Mouse (Mus musculus) frontal cortex, postnatal 10 days (tissue): ENCODE measurements at regions not wholly inside any gene's neighbourhood (a gene's known extent, or its start where the extent isn't known, plus 50 kb on each side); places are given as distances from the start of the nearest gene placed in this dataset.

Experiments
- DNase-seq, 2 experiments: peaks; one replicate each; pipeline ENCODE4 v3.0.0; 2022; ENCODE audit warnings: low spot score in 2 of 2, mixed read lengths in 1 of 2

- no peak for DNase-seq
Observed at GRCm38 (mm10) chr14:37296531-37296930, 161.5 kb upstream of the Ghitm start.

DNA sequence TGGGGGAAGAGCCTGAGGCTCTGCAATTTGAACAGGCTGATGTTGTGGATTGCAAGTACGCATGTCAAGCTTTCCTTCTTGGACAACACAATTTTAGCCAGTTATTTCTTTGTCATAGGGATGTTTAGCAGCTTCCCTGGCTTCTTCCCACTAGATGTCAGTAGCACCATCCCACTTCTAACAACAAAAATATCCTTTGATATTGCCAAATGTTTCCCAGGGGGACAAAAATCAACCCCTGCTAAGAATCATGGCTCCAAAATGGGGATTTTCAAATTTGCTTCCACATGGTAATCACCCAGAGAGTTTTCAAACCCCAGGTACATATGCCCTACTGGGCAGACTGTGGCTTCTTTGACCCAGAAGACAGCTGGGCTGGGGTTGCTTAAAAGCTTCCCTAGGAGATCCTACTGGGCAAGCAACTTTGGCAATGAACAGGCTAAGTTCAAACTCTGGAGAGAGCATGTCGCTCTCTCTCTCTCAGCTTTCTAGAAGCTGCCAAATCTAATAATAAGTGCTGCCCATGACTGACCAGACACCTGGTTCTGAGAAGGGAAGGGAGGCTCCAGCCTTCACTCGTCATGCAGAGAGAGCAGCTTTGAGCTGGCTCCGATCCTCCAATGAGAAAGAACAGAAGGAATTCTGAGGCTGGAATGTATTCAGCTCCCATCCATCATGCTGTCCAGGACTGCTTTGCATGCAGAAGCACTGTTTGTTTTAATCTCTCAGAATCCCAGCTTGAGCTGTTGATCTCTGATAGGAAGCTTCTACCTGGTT, 157.2 kb upstream of the Ghitm start:
- DNase-seq: no peak

DNA sequence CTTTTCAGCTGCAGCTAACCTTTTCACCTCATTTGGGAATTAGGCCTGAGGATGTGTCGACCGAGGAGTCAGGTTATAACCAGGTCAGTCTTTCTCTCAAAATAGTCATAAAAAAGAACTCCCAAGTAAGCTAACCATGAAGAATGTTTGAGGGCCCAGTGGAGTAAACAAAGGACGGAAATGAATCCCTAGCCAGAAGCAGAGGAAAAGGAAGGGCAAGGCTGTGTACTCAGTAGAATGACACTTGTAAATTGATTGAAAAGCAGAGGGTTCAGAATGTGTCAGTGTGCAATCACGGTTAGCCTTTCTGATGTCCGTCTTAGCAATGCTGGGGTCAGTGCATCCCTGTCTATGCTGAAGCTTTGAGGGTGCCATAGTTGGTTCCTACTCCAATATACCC, 149.3 kb upstream of the Ghitm start:
- no peak for DNase-seq

DNA sequence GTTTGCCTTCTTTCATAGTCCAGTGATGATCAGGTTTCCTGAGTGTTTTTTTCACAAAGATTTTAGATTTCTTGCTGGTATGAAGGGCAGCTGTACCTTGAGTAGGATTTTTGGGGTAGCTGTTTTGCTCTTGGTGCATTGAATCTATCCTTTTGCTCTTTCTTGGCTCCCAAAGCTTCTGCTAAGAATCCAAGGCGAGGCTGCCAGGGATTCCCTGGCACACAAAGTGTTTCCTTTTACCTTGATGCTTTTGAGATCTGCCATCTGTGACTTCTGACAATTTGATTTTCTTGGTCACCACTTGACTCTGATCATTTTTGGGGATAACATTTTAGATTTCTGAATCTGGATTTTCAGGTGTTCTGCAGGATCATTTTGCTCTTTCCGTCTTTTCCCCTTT, 144.3 kb upstream of the Ghitm start:
- DNase-seq: no peak

DNA sequence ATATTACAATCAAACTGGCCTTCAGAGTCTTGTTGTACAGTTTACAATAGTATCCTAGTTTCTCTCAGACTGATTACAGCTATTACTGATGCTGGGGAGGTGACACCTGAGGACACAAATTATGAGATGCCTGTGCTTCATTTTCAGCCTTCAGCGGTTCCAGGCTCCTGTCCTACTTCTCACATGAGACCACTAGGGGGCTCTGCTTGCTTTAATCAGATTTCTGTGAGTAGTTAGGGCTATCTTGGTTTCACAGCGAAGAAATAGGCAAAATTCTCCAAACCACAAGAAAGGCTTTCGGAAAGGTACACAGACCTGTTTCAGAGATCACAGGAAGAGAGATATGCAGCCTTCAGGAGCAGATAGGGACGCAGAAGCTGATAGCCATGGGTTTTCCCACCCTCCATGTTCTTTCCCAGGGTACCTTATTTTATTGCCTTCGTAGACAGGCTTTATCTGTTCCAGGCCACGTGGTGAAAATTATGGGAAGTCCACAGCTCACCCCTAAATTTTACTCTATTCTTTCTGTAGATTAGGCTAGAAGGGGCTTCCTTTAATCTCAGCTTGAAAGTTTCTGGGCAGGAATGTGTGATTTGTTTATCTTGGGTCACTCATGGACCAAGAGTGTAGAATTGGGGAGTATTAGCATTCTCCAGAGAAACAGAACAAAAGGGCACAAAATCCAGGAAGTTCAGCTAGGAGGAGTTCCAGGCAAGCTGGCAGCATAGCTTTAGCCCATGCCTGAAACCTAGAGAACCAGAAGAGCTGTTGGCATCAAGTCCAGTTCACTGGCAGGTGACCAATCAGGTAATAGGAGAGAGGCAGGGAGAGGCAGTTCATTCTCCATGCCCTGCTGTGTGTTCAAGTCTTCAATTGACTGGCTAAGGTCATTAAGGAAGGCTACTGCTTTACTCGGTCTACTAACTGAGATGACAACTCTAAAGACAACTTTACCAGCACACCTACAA, 141.9 kb upstream of the Ghitm start:
- DNase-seq: peak; percentile 9 to 24

DNA sequence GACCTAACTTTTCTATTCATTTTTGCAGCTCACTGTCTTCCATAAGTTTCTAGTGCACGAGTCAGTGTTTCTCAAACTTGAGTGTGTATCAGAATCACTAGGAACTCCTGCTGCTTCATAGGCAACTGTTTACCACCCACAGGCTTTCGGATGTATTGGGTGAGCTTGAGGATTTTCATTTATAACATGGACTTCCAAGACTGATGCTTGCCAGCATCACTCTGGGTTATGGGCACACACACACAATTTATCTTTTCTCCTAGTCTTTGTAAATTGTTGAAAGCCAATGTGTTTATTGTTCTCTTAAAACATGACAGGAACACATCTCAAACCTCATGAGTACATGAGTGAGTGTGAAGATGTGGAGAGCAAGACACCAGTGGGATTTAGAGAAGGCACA, 137.0 kb upstream of the Ghitm start:
- DNase-seq: no peak

DNA sequence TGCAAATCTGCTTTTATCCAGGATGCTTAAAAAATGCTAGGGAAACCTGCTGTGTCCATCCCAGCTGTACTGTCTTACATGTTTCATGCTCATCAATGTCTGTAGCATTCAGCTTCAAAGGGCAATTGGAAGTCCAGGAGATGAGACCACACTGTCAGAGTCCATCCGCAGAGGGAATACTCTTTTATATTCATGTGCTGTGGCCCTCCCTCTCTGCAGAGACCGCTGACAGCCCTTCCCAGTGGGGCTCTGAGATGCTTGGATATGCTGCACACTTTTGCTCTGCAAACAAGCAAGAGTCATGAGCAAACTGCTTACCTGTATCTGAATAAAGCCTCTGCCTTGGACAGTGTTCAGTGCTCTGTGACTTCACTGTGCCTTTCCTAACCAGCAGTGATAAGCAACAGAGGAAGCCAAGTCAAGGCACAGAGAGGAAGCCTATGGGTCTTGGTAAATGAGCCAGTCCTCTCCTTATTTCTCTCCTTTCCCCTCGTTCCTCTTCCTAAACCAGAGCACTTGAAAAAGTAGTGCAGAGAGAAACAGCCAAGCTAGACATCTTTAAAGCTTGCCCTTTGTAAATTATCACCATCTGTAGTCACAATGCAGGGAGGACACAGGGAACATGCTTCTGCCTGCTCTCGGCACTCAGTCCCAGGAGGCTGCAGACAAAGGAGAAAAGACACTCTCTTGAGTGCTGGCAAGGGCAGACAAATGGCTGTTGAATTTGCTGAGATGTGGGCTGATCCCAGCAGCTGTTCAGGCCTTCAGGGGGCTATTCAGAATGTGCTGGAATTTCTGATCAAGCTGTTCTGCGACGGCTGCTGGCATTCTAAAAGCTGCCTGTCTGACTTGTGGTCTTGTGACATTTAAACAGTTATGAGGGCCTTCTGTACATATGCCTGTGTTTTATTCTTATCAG, 136.2 kb upstream of the Ghitm start:
- no peak for DNase-seq

GRCm38 (mm10) chr14:37269920-37270319, 134.8 kb upstream of the Ghitm start:
- DNase-seq: no peak

DNA sequence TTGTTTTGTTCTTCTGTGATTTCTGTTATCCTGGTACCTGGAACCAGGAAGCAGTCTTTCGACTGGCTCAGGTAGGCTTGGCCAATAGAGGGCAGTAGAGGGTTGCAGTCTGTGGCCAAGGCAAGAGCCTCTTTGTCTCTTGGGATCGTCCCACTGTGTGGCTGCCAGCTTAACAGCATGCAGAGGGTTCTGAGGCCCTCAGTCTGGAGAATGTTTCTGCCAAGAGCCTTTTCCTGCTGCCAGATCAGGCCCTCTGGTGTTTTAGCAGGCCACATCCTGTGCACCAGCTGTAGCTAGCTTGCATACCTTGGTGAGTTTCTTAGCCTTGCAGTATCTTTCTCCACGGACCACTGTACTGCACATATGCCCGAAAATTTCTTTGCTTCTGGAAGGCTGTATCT, 103.6 kb upstream of the Ghitm start:
- peak; percentile 38 to 43 for DNase-seq

DNA sequence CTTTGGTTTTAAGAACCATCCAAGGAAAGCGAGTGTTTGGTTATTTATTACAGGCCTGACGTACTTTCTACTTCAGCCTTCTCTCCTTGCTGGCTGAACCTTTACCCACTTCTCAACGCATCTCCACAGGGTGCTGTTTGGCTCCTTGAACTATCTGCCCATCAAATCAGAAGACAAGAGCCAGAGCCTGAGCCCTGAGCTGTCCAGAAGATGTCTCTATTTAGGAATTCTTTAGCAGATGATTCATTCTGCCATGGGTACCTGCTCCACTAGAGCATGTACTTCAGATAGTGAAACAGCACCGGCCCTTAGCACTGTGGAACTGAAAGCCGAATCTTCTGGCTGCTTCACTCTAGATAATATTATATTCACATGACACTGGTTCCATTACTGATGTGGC, 102.1 kb upstream of the Ghitm start:
- DNase-seq: no peak

- no peak for DNase-seq
Observed at GRCm38 (mm10) chr14:37208256-37208655, 73.2 kb upstream of the Ghitm start.

DNA sequence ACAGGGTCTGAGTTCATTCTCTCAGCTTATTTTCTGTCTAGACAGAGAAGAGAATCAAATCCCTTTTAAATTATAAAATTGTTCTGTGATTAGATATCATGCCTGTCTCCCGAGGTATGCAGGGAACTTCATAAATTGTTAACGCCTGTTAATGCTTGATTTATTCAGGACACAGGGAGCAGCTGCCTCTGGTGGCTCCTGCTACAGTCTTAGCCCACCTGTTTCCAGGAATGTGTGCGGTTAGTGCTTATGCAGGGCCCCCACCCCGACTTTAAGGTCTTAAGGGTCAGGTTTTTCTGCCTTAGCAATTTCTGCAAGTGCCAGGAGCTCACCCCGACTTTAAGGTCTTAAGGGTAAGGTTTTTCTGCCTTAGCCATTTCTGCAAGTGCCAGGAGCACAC, 54.7 kb upstream of the Ghitm start:
- no peak for DNase-seq
